Mouse (Mus musculus) CH12.LX (cell line): ENCODE measurements around the gene Adgrl3. TPM values are rescaled to one million over a fixed set of nuclear protein-coding genes. Genes with fewer than 3 reads are reported as not detected.

Experiments used
- DNase-seq: peaks from one replicate; pipeline ENCODE4 v3.0.0-alpha.2; 2013; ENCODE audit errors: extremely low read depth
- H3K27ac ChIP-seq: 2 replicates; pipeline ENCODE4 v1.5.1; 2012; ENCODE audit warnings: low read depth, mild to moderate bottlenecking, control low read depth, moderate library complexity; ENCODE audit not compliant: insufficient read depth
- H3K27me3 ChIP-seq: replicated peaks from 2 replicates; pipeline ENCODE3; 2012; ENCODE audit warnings: inconsistent platforms
- H3K36me3 ChIP-seq, 2 experiments: replicated peaks in 1 of 2; 2 replicates each; pipeline versions ENCODE3 to v1.6.1; 2012; ENCODE audit warnings: inconsistent platforms in 1 of 2, low read length in 1 of 2, mild to moderate bottlenecking in 1 of 2, mixed read lengths in 1 of 2, moderate library complexity in 1 of 2; ENCODE audit not compliant: control insufficient read depth in 1 of 2, insufficient read depth in 1 of 2
- H3K4me1 ChIP-seq, 2 experiments: 2 replicates each; pipeline ENCODE4 v1.6.1; 2012; ENCODE audit warnings: inconsistent platforms in 1 of 2, moderate library complexity in 1 of 2; ENCODE audit not compliant: insufficient read depth in 2 of 2, control insufficient read depth in 1 of 2
- H3K4me2 ChIP-seq: 2 replicates; pipeline ENCODE4 v1.6.1; 2012; ENCODE audit warnings: low read depth, mild to moderate bottlenecking, control low read depth; ENCODE audit not compliant: poor library complexity, insufficient read depth, severe bottlenecking
- H3K4me3 ChIP-seq, 3 experiments: fragments of 150-350 bp in 1 of 3; sonication (generic) in 1 of 3; replicated peaks in 1 of 3; 2 replicates each; pipeline versions ENCODE3 to v1.5.1; 2011 to 2012; ENCODE audit warnings: low read depth in 2 of 3, low read length in 2 of 3, mild to moderate bottlenecking in 2 of 3, moderate library complexity in 2 of 3, control low read depth in 1 of 3, improper control_type of control experiment in 1 of 3, inconsistent platforms in 1 of 3, mixed read lengths in 1 of 3; ENCODE audit not compliant: poor library complexity in 1 of 3
- H3K79me2 ChIP-seq: replicated peaks from 2 replicates; pipeline ENCODE4 v1.6.1; 2012; ENCODE audit warnings: mild to moderate bottlenecking, moderate library complexity; ENCODE audit not compliant: control insufficient read depth, poor library complexity, insufficient read depth, severe bottlenecking; ENCODE audit errors: extremely low read depth
- H3K9ac ChIP-seq: 2 replicates; pipeline ENCODE4 v1.6.1; 2012; ENCODE audit warnings: low read depth, mild to moderate bottlenecking, control low read depth, moderate library complexity; ENCODE audit not compliant: insufficient read depth
- H3K9me3 ChIP-seq: replicated peaks from 2 replicates; pipeline ENCODE3; 2012; ENCODE audit warnings: low read length, inconsistent platforms, mixed read lengths
- BHLHE40 ChIP-seq: IDR thresholded peaks from 2 replicates; pipeline ENCODE4 v1.6.1; 2011; ENCODE audit warnings: mild to moderate bottlenecking, low read depth, low read length, improper control_type of control experiment
- CHD1 ChIP-seq: IDR thresholded peaks from 2 replicates; pipeline ENCODE4 v1.6.1; 2012; ENCODE audit warnings: low read depth, low read length, improper control_type of control experiment, inconsistent platforms
- CHD2 ChIP-seq: IDR thresholded peaks from 2 replicates; pipeline ENCODE4 v1.6.1; 2011; ENCODE audit warnings: low read length, improper control_type of control experiment
- E2F4 ChIP-seq: IDR thresholded peaks from 2 replicates; pipeline ENCODE4 v1.6.1; 2011; ENCODE audit warnings: low read depth, low read length, improper control_type of control experiment; ENCODE audit not compliant: insufficient replicate concordance
- EP300 ChIP-seq: IDR thresholded peaks from 2 replicates; pipeline ENCODE4 v1.6.1; 2011; ENCODE audit warnings: low read length, improper control_type of control experiment
- ETS1 ChIP-seq: conservative IDR thresholded peaks from 2 replicates; pipeline ENCODE4 v1.6.1; 2012; ENCODE audit warnings: low read depth, mild to moderate bottlenecking, inconsistent platforms, low read length, improper control_type of control experiment, moderate library complexity
- HCFC1 ChIP-seq: IDR thresholded peaks from 2 replicates; pipeline ENCODE4 v1.6.1; 2012; ENCODE audit warnings: low read depth, mild to moderate bottlenecking, inconsistent platforms, low read length, improper control_type of control experiment
- MAZ ChIP-seq: IDR thresholded peaks from 2 replicates; pipeline ENCODE4 v1.6.1; 2012; ENCODE audit warnings: low read depth, mild to moderate bottlenecking, inconsistent platforms, low read length, improper control_type of control experiment, moderate library complexity
- MXI1 ChIP-seq: IDR thresholded peaks from 2 replicates; pipeline ENCODE4 v1.6.1; 2011; ENCODE audit warnings: mild to moderate bottlenecking, low read depth, low read length, improper control_type of control experiment
- NELFE ChIP-seq: IDR thresholded peaks from 2 replicates; pipeline ENCODE4 v1.6.1; 2011; ENCODE audit warnings: low read depth, low read length, improper control_type of control experiment
- PAX5 ChIP-seq: IDR thresholded peaks from 2 replicates; pipeline ENCODE4 v1.6.1; 2012; ENCODE audit warnings: low read length, inconsistent platforms, mixed read lengths
- RAD21 ChIP-seq: IDR thresholded peaks from 2 replicates; pipeline ENCODE4 v1.6.1; 2011; ENCODE audit warnings: low read depth, mild to moderate bottlenecking, low read length, improper control_type of control experiment, moderate library complexity
- UBTF ChIP-seq: IDR thresholded peaks from 2 replicates; pipeline ENCODE4 v1.6.1; 2012; ENCODE audit warnings: low read depth, mild to moderate bottlenecking, inconsistent platforms, low read length, improper control_type of control experiment, moderate library complexity
- USF2 ChIP-seq: conservative IDR thresholded peaks from 2 replicates; pipeline ENCODE4 v1.6.1; 2011; ENCODE audit warnings: low read depth, low read length, improper control_type of control experiment
- ZC3H11A ChIP-seq: IDR thresholded peaks from 2 replicates; pipeline ENCODE4 v1.6.1; 2012; ENCODE audit warnings: low read depth, mild to moderate bottlenecking, inconsistent platforms, low read length, improper control_type of control experiment
- ZKSCAN1 ChIP-seq: IDR thresholded peaks from 2 replicates; pipeline ENCODE4 v1.6.1; 2012; ENCODE audit warnings: low read depth, inconsistent platforms, low read length, improper control_type of control experiment, borderline replicate concordance
- ZMIZ1 ChIP-seq: IDR thresholded peaks from 2 replicates; pipeline ENCODE4 v1.6.1; 2012; ENCODE audit warnings: low read depth, mild to moderate bottlenecking, inconsistent platforms, low read length, improper control_type of control experiment
- dilution Hi-C: fragments of 300-500 bp; cut with MboI; formaldehyde crosslinking; loops from 2 replicates; pipeline ENCODE4 v1.14.3; 2020; ENCODE audit warnings: low sequenced_read_pairs; ENCODE audit not compliant: extremely low pct_unique_long_range_greater_than_20kb, extremely low pct_ligation_motif_present
- in situ Hi-C: fragments of 300-500 bp; cut with MboI; formaldehyde crosslinking; loops from 3 replicates; pipeline ENCODE4 v1.14.3; 2019; ENCODE audit warnings: low sequenced_read_pairs, low pct_ligation_motif_present, low pct_unique_long_range_greater_than_20kb, mixed read lengths
- polyA plus RNA-seq: library from polyadenylated mRNA; unstranded; fragments of >175 nt; gene quantifications from 2 replicates; pipeline ENCODE4 v1.2.1, GENCODE M21; 2012; ENCODE audit warnings: low read depth; ENCODE audit not compliant: insufficient read length
- total RNA-seq, 2 experiments: library from RNA; depleted of rRNA; stranded (reverse); fragments of 300-350 nt in 1 of 2; fragments of >200 nt in 1 of 2; gene quantifications; 2 replicates each; pipeline ENCODE4 v1.2.3; 2012 to 2014

The Adgrl3 gene
- total and polyA plus RNA-seq, 3 experiments, result 0.13 TPM; not detected in 2

GRCm38 (mm10) chr5:81442150-81442549 lies 422.2 kb downstream of the Adgrl3 start:
- DNase-seq, result peak; percentile 61
- Histone ChIP-seq H3K36me3 (no peaks in the 10 kb centered on the region), H3K9me3 (no peaks in the 10 kb centered on the region), H3K4me2 (no peak overlapping the region), H3K4me3 (no peak overlapping the region), H3K79me2 (no peaks in the 10 kb centered on the region), H3K27ac (no peak overlapping the region), H3K9ac (no peak overlapping the region), H3K4me1 (peaks cover 0 to 15% of the 10 kb centered on the region in 2 experiments; a peak in 2 of 4 replicates)
- dilution Hi-C loops, result no loop called here
- no peak for TF ChIP-seq UBTF
- TF ChIP-seq ETS1, result no peak
- no peak for TF ChIP-seq CHD2
- TF ChIP-seq HCFC1, result no peak
- peak; percentile 67 for TF ChIP-seq EP300
- TF ChIP-seq RAD21, result no peak
- no peak for TF ChIP-seq NELFE
- TF ChIP-seq, all 38 proteins: peak for 1
- H3K27me3 ChIP-seq, result no peaks in the 10 kb centered on the region
- in situ Hi-C loops, result no loop called here

DNA sequence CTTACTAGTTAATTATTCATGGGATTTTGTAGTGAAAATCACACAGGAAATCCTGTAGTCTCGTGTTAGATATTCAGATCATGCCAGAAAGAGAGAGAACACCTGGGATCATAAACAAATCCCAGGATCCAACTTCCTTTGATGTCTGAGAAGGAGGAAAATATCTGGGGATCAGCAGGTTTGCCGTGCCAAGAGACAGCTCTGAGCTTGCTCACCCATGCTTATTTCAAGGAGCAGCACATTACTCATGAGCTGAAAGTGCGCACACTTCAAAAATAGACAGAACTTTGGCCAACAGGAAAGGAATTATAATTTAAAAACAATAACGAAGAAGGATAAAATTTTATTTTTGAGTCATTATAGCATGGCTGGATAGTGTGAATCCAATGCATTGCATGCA lies 446.0 kb downstream of the Adgrl3 start:
- Histone ChIP-seq H3K27ac (no peak overlapping the region), H3K27me3 (no peaks in the 10 kb centered on the region), H3K9me3 (no peaks in the 10 kb centered on the region), H3K36me3 (no peaks in the 10 kb centered on the region), H3K79me2 (no peaks in the 10 kb centered on the region), H3K4me2 (no peak overlapping the region), H3K4me1 (peaks cover 0 to 13% of the 10 kb centered on the region in 2 experiments; a peak in 1 of 4 replicates), H3K9ac (no peak overlapping the region), H3K4me3 (no peak overlapping the region)
- in situ Hi-C loops, result no loop called here
- dilution Hi-C loops, result no loop called here
- DNase-seq, result no peak
- TF ChIP-seq HCFC1 (no peak), E2F4 (no peak), USF2 (no peak), CHD1 (no peak), ZC3H11A (no peak), PAX5 (no peak), ZMIZ1 (no peak), MXI1 (no peak), EP300 (no peak), BHLHE40 (no peak), ZKSCAN1 (no peak), MAZ (no peak)
